8 mouse cellular contexts compared by ENCODE assay signal in genomic region chrX:110814151-110814571, GRCm38 (mm10). TPM values are rescaled to one million over a fixed set of nuclear protein-coding genes. Genes with fewer than 3 reads are reported as not detected.
DNase-seq lines count a peak whose midpoint lies in the region; ATAC-seq lines count a peak whose summit lies in the region.

Pou3f4 (plus strand) TSS chrX:110814280.

- peak; percentile 82 for ATAC-seq in embryonic facial prominence, embryonic 13.5 days (ENCODE audit: insufficient number of reproducible peaks, insufficient read depth, low FRiP score, low TSS enrichment, low read depth)
- peak; percentile 88; the same call in 1 of the 2 replicates for ATAC-seq in stomach, embryonic 14.5 days (ENCODE audit: insufficient number of reproducible peaks, insufficient read depth, low FRiP score, low read depth)

- WGBS in embryonic facial prominence, embryonic 13.5 days, result 18% methylated on average over 20 of the region's 20 CpGs
- WGBS in hindbrain, embryonic 10.5 days, result 17% methylated on average over 20 of the region's 20 CpGs
- 24% methylated on average over 20 of the region's 20 CpGs for WGBS in stomach, embryonic 14.5 days

- DNase-seq in ovary, adult 18-20 months (ENCODE audit: low spot score), result peak; percentile 10
- DNase-seq in ovary, postnatal 10 days (ENCODE audit: low spot score), result no peak
- DNase-seq in hindbrain, embryonic 10.5 days (ENCODE audit: low spot score), result peak; percentile 83
- peak; percentile 38 to 43 for DNase-seq in layer of hippocampus, postnatal 25 days (ENCODE audit: extremely low spot score in 1 of 2, low spot score in 1 of 2)
- peak; percentile 13 to 51 for DNase-seq in lung, postnatal 4 days
- no peak for DNase-seq in spleen, postnatal 10 days (ENCODE audit: low spot score in 2 of 2)

- peaks cover 51% of the 10 kb centered on the region for H3K27me3 ChIP-seq in embryonic facial prominence, embryonic 13.5 days
- H3K27me3 ChIP-seq in hindbrain, embryonic 10.5 days (ENCODE audit: insufficient read depth, poor library complexity, severe bottlenecking), result no peaks in the 10 kb centered on the region; the same call in 1 of the 2 replicates
- H3K27me3 ChIP-seq in stomach, embryonic 14.5 days (ENCODE audit: control insufficient read depth, insufficient read depth, low read length), result no peaks in the 10 kb centered on the region

- H3K36me3 ChIP-seq in embryonic facial prominence, embryonic 13.5 days, result no peaks in the 10 kb centered on the region
- H3K36me3 ChIP-seq in hindbrain, embryonic 10.5 days, result no peaks in the 10 kb centered on the region
- no peaks in the 10 kb centered on the region for H3K36me3 ChIP-seq in stomach, embryonic 14.5 days (ENCODE audit: control insufficient read depth, insufficient read depth, low read length)

- no peaks in the 10 kb centered on the region for H3K4me1 ChIP-seq in embryonic facial prominence, embryonic 13.5 days
- no peaks in the 10 kb centered on the region for H3K4me1 ChIP-seq in hindbrain, embryonic 10.5 days (replicated peaks)
- no peaks in the 10 kb centered on the region for H3K4me1 ChIP-seq in stomach, embryonic 14.5 days (ENCODE audit: control insufficient read depth, insufficient read depth, low read length)

- peak within 1 kb of the TSS; percentile 67 for H3K4me2 ChIP-seq in embryonic facial prominence, embryonic 13.5 days
- H3K4me2 ChIP-seq in stomach, embryonic 14.5 days (replicated peaks; ENCODE audit: low read depth, low read length), result peak within 1 kb of the TSS; percentile 67

- peak within 1 kb of the TSS; percentile 49 for H3K9ac ChIP-seq in embryonic facial prominence, embryonic 13.5 days
- no peak within 1 kb of the TSS for H3K9ac ChIP-seq in stomach, embryonic 14.5 days (replicated peaks; ENCODE audit: low read depth, low read length)

- no peak within 1 kb of the TSS for H3K27ac ChIP-seq in embryonic facial prominence, embryonic 13.5 days
- H3K27ac ChIP-seq in hindbrain, embryonic 10.5 days, result peak within 1 kb of the TSS; percentile 89
- no peak within 1 kb of the TSS for H3K27ac ChIP-seq in stomach, embryonic 14.5 days (ENCODE audit: low read length)

- peak within 1 kb of the TSS; percentile 48 for H3K4me3 ChIP-seq in embryonic facial prominence, embryonic 13.5 days
- H3K4me3 ChIP-seq in hindbrain, embryonic 10.5 days, result peak within 1 kb of the TSS; percentile 66
- peak within 1 kb of the TSS; percentile 34 for H3K4me3 ChIP-seq in stomach, embryonic 14.5 days (ENCODE audit: low read depth, low read length)

- H3K9me3 ChIP-seq in embryonic facial prominence, embryonic 13.5 days, result no peaks in the 10 kb centered on the region
- H3K9me3 ChIP-seq in hindbrain, embryonic 10.5 days, result no peaks in the 10 kb centered on the region; the same call in 1 of the 2 replicates
- H3K9me3 ChIP-seq in stomach, embryonic 14.5 days (ENCODE audit: control insufficient read depth, low read depth, low read length), result no peaks in the 10 kb centered on the region

RNA-seq across cellular contexts. Expression of gene Pou3f4, which starts in this region (rescaled TPM):
- 6.6 and 8.2 TPM in 2 replicates for polyA plus RNA-seq in embryonic facial prominence, embryonic 13.5 days (2015; fragmentation: Nextera tagmentation; extraction: Ambion mirVana)
- 17.3 and 18.8 TPM in 2 replicates for polyA plus RNA-seq in hindbrain, embryonic 10.5 days (2016; fragmentation: Nextera tagmentation; extraction: Ambion mirVana)
- total RNA-seq in layer of hippocampus, postnatal 25 days (2021), result 1 to 10 TPM; 4.8 to 5.5 TPM
- polyA plus RNA-seq in stomach, embryonic 14.5 days (2014; fragmentation: Nextera tagmentation; extraction: Ambion mirVana), result 0.17 and 0.25 TPM in 2 replicates

Comparison
In these comparisons a context has a peak if more than half of its experiments do, and no peak if none do; other contexts are left out.
1. DNase-seq: peak in ovary, adult 18-20 months (single experiment), hindbrain, embryonic 10.5 days (single experiment), layer of hippocampus, postnatal 25 days (2 of 2) and lung, postnatal 4 days (2 of 2); none in ovary, postnatal 10 days (single experiment) and spleen, postnatal 10 days (0 of 2).
2. Peak in ATAC-seq, H3K4me3 ChIP-seq and H3K4me2 ChIP-seq in stomach, embryonic 14.5 days; RNA of the gene not detected or under 1 TPM.
3. Peak in every context shown above with its lines, with median percentiles within 50 percentile points of each other: H3K4me3 ChIP-seq.